Mouse (Mus musculus) kidney, postnatal 0 days (tissue): ENCODE results near the gene Ccdc138. TPM values are rescaled to one million over a fixed set of nuclear protein-coding genes. Genes with fewer than 3 reads are reported as not detected.

Source experiments
- ATAC-seq: fragments of 200-750 bp; cut with Nextera tagmentation; replicated peaks from 2 replicates; pipeline ENCODE4 v1.8.0; 2017; ENCODE audit warnings: low read depth, moderate number of reproducible peaks, moderate TSS enrichment, moderate library complexity; ENCODE audit not compliant: low FRiP score
- DNase-seq: peaks from one replicate; pipeline ENCODE4 v3.0.0-alpha.2; 2016; ENCODE audit warnings: low spot score
- H3K27ac ChIP-seq: fragments of 300-500 bp; sonication (generic); 2 replicates; pipeline ENCODE4 v1.5.1; 2014; ENCODE audit warnings: mild to moderate bottlenecking
- H3K27me3 ChIP-seq: fragments of 300-500 bp; sonication (generic); 2 replicates; pipeline ENCODE4 v1.6.1; 2014; ENCODE audit warnings: low read length, mixed read lengths; ENCODE audit not compliant: insufficient read depth
- H3K36me3 ChIP-seq: fragments of 300-500 bp; sonication (generic); 2 replicates; pipeline ENCODE4 v1.6.1; 2014; ENCODE audit warnings: low read length, mixed read lengths; ENCODE audit not compliant: insufficient read depth
- H3K4me1 ChIP-seq: fragments of 300-500 bp; sonication (generic); replicated peaks from 2 replicates; pipeline ENCODE4 v1.6.1; 2014; ENCODE audit warnings: antibody characterized with exemption, low read length, mixed read lengths; ENCODE audit not compliant: insufficient read depth
- H3K4me2 ChIP-seq: fragments of 300-500 bp; sonication (generic); 2 replicates; pipeline ENCODE4 v1.6.1; 2014; ENCODE audit warnings: mild to moderate bottlenecking, low read length, moderate library complexity, mixed read lengths
- H3K4me3 ChIP-seq: fragments of 300-500 bp; sonication (generic); replicated peaks from 2 replicates; pipeline ENCODE4 v1.5.1; 2014; ENCODE audit warnings: low read depth, low read length
- H3K9ac ChIP-seq: fragments of 300-500 bp; sonication (generic); 2 replicates; pipeline ENCODE4 v1.6.1; 2014; ENCODE audit warnings: low read depth, low read length
- H3K9me3 ChIP-seq: fragments of 300-500 bp; sonication (generic); replicated peaks from 2 replicates; pipeline ENCODE4 v1.6.1; 2016; ENCODE audit warnings: low read length, inconsistent platforms, mixed read lengths
- CTCF ChIP-seq: IDR thresholded peaks from 2 replicates; pipeline ENCODE4 v1.5.1; 2016; ENCODE audit warnings: antibody characterized with exemption, low read depth, mild to moderate bottlenecking, moderate library complexity
- WGBS: fragments of 180-500 bp; shearing (Covaris S2); extraction: QIAGEN DNeasy Blood & Tissue Kit; methylation state at CpG from one replicate; pipeline ENCODE4 v1.1.7; 2014; 5-methylcytosine and 5-hydroxymethylcytosine counted together
- polyA plus RNA-seq: library from polyadenylated mRNA; unstranded; fragments of >200 nt; fragmentation: Nextera tagmentation; extraction: Ambion mirVana; gene quantifications from 2 replicates; pipeline ENCODE4 v1.2.1, GENCODE M21; 2015

Ccdc138 gene
- polyA plus RNA-seq, 1 experiment from 2014 or later: 4.6 TPM

DNA sequence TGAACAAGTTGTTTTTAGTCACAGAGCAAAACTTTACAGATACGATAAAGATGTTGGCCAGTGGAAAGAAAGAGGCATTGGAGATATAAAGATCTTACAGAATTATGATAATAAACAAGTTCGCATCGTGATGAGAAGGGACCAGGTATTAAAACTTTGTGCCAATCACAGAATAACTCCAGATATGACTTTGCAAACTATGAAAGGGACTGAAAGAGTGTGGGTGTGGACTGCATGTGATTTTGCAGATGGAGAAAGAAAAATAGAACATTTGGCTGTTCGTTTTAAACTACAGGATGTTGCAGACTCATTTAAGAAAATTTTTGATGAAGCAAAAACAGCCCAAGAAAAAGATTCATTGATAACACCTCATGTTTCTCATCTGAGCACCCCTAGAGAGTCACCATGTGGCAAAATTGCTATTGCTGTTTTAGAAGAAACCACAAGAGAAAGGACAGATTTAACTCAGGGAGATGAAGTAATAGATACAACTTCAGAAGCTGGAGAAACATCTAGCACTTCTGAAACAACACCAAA, 17.7 kb upstream of the Ccdc138 start:
- H3K27ac ChIP-seq: no peak overlapping the region
- H3K9ac ChIP-seq: no peak overlapping the region
- H3K4me3 ChIP-seq: no peak overlapping the region
- WGBS: 95% methylated on average over 4 of the region's 4 CpGs
- H3K4me2 ChIP-seq: no peak overlapping the region
- no peaks in the 10 kb centered on the region for H3K4me1 ChIP-seq
- no peak for ATAC-seq
- no peak for DNase-seq
- no peaks in the 10 kb centered on the region for H3K9me3 ChIP-seq
- TF ChIP-seq CTCF: no peak
- H3K27me3 ChIP-seq: no peaks in the 10 kb centered on the region
- H3K36me3 ChIP-seq: peaks cover 58% of the 10 kb centered on the region

DNA sequence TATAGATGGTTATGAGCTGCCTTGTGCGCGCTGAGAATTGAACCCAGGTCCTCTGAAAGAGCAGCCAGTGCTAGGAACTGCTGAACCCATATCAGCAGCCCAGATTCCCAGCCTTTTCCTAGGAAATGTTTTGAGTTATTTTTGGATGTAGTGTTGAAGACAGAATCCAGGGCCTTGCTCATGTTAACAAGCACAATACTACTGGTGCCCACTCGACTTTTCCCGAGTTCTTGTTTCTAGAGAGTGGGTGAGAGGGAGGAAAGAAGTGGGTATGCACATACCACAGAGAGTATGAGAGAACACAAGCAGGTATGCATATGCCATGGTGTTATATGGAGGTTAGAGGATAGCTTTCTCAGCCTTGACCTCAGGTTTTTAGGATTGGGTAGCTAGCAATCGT, 6.7 kb upstream of the Ccdc138 start:
- 91% methylated on average over 5 of the region's 5 CpGs for WGBS
- H3K4me1 ChIP-seq: no peaks in the 10 kb centered on the region
- H3K4me2 ChIP-seq: no peak overlapping the region
- no peaks in the 10 kb centered on the region for H3K9me3 ChIP-seq
- ATAC-seq (no peak), DNase-seq (no peak)
- peaks cover 26% of the 10 kb centered on the region; the same call in 1 of the 2 replicates for H3K36me3 ChIP-seq
- no peak overlapping the region for H3K4me3 ChIP-seq
- H3K27ac ChIP-seq: no peak overlapping the region
- no peaks in the 10 kb centered on the region for H3K27me3 ChIP-seq
- no peak overlapping the region for H3K9ac ChIP-seq
- no peak for TF ChIP-seq CTCF

DNA sequence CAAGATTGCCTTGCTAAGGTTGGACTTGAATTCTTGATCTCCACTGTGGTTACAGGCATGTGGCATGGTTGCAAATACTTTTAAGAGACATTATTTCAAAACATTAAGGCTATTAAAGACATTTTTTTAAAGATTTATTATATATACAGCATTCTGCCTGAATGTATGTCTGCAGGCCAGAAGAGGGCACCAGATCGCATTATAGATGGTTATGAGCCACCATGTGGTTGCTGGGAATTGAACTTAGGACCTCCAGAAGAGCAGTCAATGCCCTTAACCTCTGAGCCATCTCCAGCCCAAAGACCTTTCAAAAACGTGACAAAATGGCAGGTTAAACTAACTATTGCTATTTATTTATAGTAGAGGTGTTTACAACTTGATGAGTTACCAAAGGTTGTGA, 2.1 kb upstream of the Ccdc138 start:
- Histone ChIP-seq H3K36me3 (peaks cover 26% of the 10 kb centered on the region; the same call in 1 of the 2 replicates), H3K4me2 (no peak overlapping the region), H3K4me1 (no peaks in the 10 kb centered on the region), H3K4me3 (no peak overlapping the region), H3K9ac (no peak overlapping the region), H3K9me3 (no peaks in the 10 kb centered on the region), H3K27me3 (no peaks in the 10 kb centered on the region), H3K27ac (no peak overlapping the region)
- DNase-seq: no peak
- ATAC-seq: no peak
- WGBS: 85% methylated on average over 2 of the region's 2 CpGs
- peak; percentile 48 for TF ChIP-seq CTCF

DNA sequence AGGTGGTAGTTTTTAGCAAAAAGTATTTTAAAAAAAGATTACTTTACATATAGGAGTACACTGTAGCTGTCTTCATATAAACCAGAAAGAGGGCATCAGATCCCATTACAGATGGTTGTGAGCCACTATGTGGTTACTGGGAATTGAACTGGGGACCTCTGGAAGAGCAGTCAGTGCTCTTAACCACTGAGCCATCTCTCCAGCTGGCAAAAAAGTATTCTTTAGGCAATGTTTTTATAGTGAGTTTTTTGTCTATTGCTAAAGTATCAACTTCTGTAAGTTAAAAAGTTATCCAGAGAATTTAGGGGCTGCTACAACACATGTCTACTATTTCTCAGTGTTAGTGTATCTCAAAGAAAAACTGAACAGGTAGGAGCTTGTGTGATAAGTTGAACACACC, 1.0 kb upstream of the Ccdc138 start:
- Histone ChIP-seq H3K36me3 (peaks cover 16% of the 10 kb centered on the region; the same call in 1 of the 2 replicates), H3K9ac (no peak overlapping the region), H3K4me1 (no peaks in the 10 kb centered on the region), H3K27me3 (no peaks in the 10 kb centered on the region), H3K4me3 (no peak overlapping the region; the same call in 1 of the 2 replicates), H3K27ac (no peak overlapping the region), H3K9me3 (no peaks in the 10 kb centered on the region), H3K4me2 (no peak overlapping the region; the same call in 1 of the 2 replicates)
- DNase-seq (no peak), ATAC-seq (no peak)
- no peak for TF ChIP-seq CTCF

DNA sequence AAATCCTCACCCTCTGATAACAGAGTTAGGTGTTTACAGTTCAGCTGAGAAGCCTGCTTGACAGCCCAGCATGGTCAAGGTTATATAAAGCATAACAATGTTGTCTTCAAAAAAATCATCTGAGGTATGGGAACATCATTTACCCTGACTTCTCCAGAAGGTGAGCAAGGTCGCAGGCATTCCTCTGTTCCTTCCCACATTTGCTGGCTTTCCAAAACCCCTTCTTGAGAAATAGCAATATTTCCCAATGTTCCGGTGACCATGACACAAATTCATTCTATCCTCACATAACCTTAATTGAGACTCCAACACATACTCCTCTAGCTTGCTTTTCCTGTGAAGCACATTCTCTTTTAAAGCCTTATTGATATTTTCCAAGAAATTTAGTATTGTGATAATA, 768 bp downstream of the Ccdc138 start:
- Histone ChIP-seq H3K27me3 (no peaks in the 10 kb centered on the region), H3K36me3 (0 out of 2 replicates have a peak, but pooled peaks cover 2% of the 10 kb centered on the region), H3K4me2 (peak overlapping the region; percentile 57), H3K9ac (peak overlapping the region; percentile 71; the same call in 1 of the 2 replicates), H3K4me1 (no peaks in the 10 kb centered on the region), H3K27ac (peak overlapping the region; percentile 92; the same call in 1 of the 2 replicates), H3K4me3 (peak overlapping the region; percentile 74), H3K9me3 (no peaks in the 10 kb centered on the region)
- TF ChIP-seq CTCF: no peak
- 54% methylated on average over 2 of the region's 2 CpGs for WGBS
- ATAC-seq: no peak
- no peak for DNase-seq

DNA sequence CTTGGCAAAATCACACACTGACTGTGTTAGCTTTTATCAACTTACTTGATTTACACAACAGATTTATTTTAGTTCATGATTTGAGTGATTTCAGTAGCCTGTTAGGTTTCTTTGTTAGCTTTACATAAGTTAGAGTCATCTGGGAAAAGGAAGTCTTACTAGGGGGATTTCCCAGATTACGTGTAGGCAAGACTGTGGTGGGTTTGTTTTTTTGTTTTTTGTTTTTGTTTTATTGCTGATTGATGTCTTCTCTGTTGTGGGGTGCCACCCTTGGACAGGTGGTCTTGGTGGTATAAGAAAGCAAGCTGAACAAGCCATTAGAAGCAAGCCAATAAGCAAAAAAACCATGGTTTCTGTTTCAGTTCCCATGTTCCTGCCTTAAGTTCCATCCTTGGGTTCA, 31.6 kb downstream of the Ccdc138 start:
- 68% methylated on average over 1 of the region's 1 CpGs for WGBS
- DNase-seq: no peak
- H3K36me3 ChIP-seq: no peaks in the 10 kb centered on the region
- H3K4me3 ChIP-seq: no peak overlapping the region
- no peaks in the 10 kb centered on the region for H3K9me3 ChIP-seq
- no peaks in the 10 kb centered on the region for H3K27me3 ChIP-seq
- H3K4me2 ChIP-seq: no peak overlapping the region
- no peak overlapping the region for H3K9ac ChIP-seq
- no peak overlapping the region for H3K27ac ChIP-seq
- TF ChIP-seq CTCF: no peak
- H3K4me1 ChIP-seq: no peaks in the 10 kb centered on the region
- no peak for ATAC-seq
